Comparison of ENCODE assay signal across 14 mouse cellular contexts in the genomic region with DNA sequence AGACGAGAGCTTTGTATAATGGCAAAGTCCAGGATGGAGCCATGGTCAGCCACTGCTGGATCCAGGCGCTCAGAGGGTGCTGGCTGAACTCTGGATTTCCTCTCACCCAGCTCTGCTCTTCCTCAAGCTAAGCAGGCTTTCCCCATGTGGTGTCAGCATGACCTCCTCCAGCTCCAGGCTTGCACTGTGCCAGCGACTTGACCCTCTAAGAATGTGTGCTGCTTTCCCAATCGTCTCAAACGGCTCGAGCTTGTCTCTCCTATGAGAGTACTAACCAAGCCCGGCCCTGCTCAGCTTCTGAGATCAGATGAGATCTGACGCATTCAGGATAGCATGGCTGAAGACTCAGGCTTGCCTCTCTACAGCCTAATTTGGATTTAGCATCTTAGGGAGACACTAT.
A peak's percentile ranks its signal among the peaks of the same experiment; 100 is the strongest.
DNase-seq lines count a peak whose midpoint lies in the region; ATAC-seq and TF ChIP-seq lines count a peak whose summit lies in the region.
"Had no signal": no experiment of that assay in that cellular context is flagged by ENCODE, and none has a peak within 500 bp of the region (broad histone marks: within the 10 kb centered on the region; RNA-seq: fewer than 3 reads in every experiment).

No protein-coding gene starts in this region.

- no peak overlapping the region for H3K9ac ChIP-seq in lung, embryonic 14.5 days
- H3K9ac ChIP-seq in stomach, postnatal 0 days (ENCODE audit: low read length), result no peak overlapping the region
- H3K9ac ChIP-seq: forebrain, postnatal 0 days; heart, embryonic 15.5 days; liver, embryonic 12.5 days; midbrain, embryonic 13.5 days; neural tube, embryonic 15.5 days had no signal

- intact Hi-C loops in left cerebral cortex, postnatal 4 days (cut with DNase I), result loop anchor here (5.0 kb wide), 1 partner anchor 291 kb away; no protein-coding TSS in a partner anchor

- no peak overlapping the region for H3K4me3 ChIP-seq in embryonic facial prominence, embryonic 10.5 days
- H3K4me3 ChIP-seq in lung, embryonic 14.5 days (ENCODE audit: low read depth, low read length), result no peak overlapping the region
- H3K4me3 ChIP-seq in stomach, postnatal 0 days (ENCODE audit: low read depth, low read length), result no peak overlapping the region
- H3K4me3 ChIP-seq: heart, embryonic 15.5 days; liver, embryonic 12.5 days; midbrain, embryonic 13.5 days; neural tube, embryonic 15.5 days had no signal

- TF ChIP-seq EP300 in stomach, postnatal 0 days (optimal IDR thresholded peaks at IDR 0.05), result no peak

- H3K4me2 ChIP-seq in lung, embryonic 14.5 days, result no peak overlapping the region
- H3K4me2 ChIP-seq in stomach, postnatal 0 days (replicated peaks; ENCODE audit: low read depth), result no peak overlapping the region
- H3K4me2 ChIP-seq: heart, embryonic 15.5 days; liver, embryonic 12.5 days; midbrain, embryonic 13.5 days; neural tube, embryonic 15.5 days had no signal

- no peaks in the 10 kb centered on the region for H3K36me3 ChIP-seq in embryonic facial prominence, embryonic 10.5 days (replicated peaks)
- no peaks in the 10 kb centered on the region for H3K36me3 ChIP-seq in lung, embryonic 14.5 days (ENCODE audit: insufficient read depth)
- no peaks in the 10 kb centered on the region for H3K36me3 ChIP-seq in stomach, postnatal 0 days (ENCODE audit: control insufficient read depth, insufficient read depth, low read length)
- H3K36me3 ChIP-seq: heart, embryonic 15.5 days; liver, embryonic 12.5 days; midbrain, embryonic 13.5 days; neural tube, embryonic 15.5 days had no signal

- 61% methylated on average over 8 of the region's 8 CpGs for WGBS in embryonic facial prominence, embryonic 10.5 days
- WGBS in lung, embryonic 14.5 days, result 28% methylated on average over 8 of the region's 8 CpGs
- WGBS in stomach, postnatal 0 days, result 27% methylated on average over 8 of the region's 8 CpGs

- peak; percentile 69 for ATAC-seq in lung, embryonic 14.5 days (ENCODE audit: insufficient read depth)
- peak; percentile 64; the same call in 1 of the 2 replicates for ATAC-seq in stomach, postnatal 0 days (ENCODE audit: low FRiP score, low TSS enrichment)
- ATAC-seq in erythroid progenitor cell, adult 5-6 weeks (replicated peaks; ENCODE audit: low FRiP score, poor library complexity, severe bottlenecking), result no peak
- ATAC-seq: activated CD4-positive, CD25-positive, alpha-beta regulatory T cell, adult 4 months; liver, embryonic 12.5 days; midbrain, embryonic 13.5 days had no signal

- H3K9me3 ChIP-seq in embryonic facial prominence, embryonic 10.5 days, result no peaks in the 10 kb centered on the region
- H3K9me3 ChIP-seq in lung, embryonic 14.5 days (ENCODE audit: low read depth, low read length), result no peaks in the 10 kb centered on the region
- H3K9me3 ChIP-seq in stomach, postnatal 0 days (ENCODE audit: control insufficient read depth, low read length), result no peaks in the 10 kb centered on the region
- H3K9me3 ChIP-seq: heart, embryonic 15.5 days; liver, embryonic 12.5 days; midbrain, embryonic 13.5 days; neural tube, embryonic 15.5 days had no signal

- no peaks in the 10 kb centered on the region for H3K27me3 ChIP-seq in embryonic facial prominence, embryonic 10.5 days (replicated peaks; ENCODE audit: low read depth, poor library complexity, severe bottlenecking)
- H3K27me3 ChIP-seq in lung, embryonic 14.5 days (ENCODE audit: insufficient read depth, low read length), result no peaks in the 10 kb centered on the region
- no peaks in the 10 kb centered on the region for H3K27me3 ChIP-seq in stomach, postnatal 0 days (ENCODE audit: control insufficient read depth, insufficient read depth, low read length)
- H3K27me3 ChIP-seq: midbrain, embryonic 13.5 days; neural tube, embryonic 15.5 days had no signal

- TF ChIP-seq CTCF in lung, embryonic 14.5 days (IDR thresholded peaks at IDR 0.05; ENCODE audit: low read depth), result no peak
- no peak for TF ChIP-seq CTCF in stomach, postnatal 0 days (IDR thresholded peaks at IDR 0.05; ENCODE audit: low read depth)

- peak; percentile 3 for DNase-seq in kidney, adult 9 months
- no peak for DNase-seq in kidney, postnatal 14 days
- DNase-seq in embryonic facial prominence, embryonic 10.5 days (ENCODE audit: low spot score), result peak; percentile 28
- peak; percentile 53 for DNase-seq in lung, embryonic 14.5 days
- no peak for DNase-seq in stomach, postnatal 0 days (ENCODE audit: low spot score)
- DNase-seq in left cerebral cortex, postnatal 4 days, result no peak
- DNase-seq: layer of hippocampus, adult 9-11 months had no signal

- H3K27ac ChIP-seq in embryonic facial prominence, embryonic 10.5 days (replicated peaks), result no peak overlapping the region
- H3K27ac ChIP-seq in lung, embryonic 14.5 days (ENCODE audit: low read depth), result no peak overlapping the region
- H3K27ac ChIP-seq in stomach, postnatal 0 days (replicated peaks), result no peak overlapping the region; the same call in 1 of the 2 replicates
- H3K27ac ChIP-seq: heart, embryonic 15.5 days; liver, embryonic 12.5 days; midbrain, embryonic 13.5 days; neural tube, embryonic 15.5 days had no signal

- H3K4me1 ChIP-seq in embryonic facial prominence, embryonic 10.5 days, result peaks cover 18% of the 10 kb centered on the region
- H3K4me1 ChIP-seq in lung, embryonic 14.5 days (ENCODE audit: insufficient read depth), result peaks cover 3% of the 10 kb centered on the region; the same call in 1 of the 2 replicates
- H3K4me1 ChIP-seq in stomach, postnatal 0 days (replicated peaks; ENCODE audit: control insufficient read depth, insufficient read depth), result no peaks in the 10 kb centered on the region
- H3K4me1 ChIP-seq: heart, embryonic 15.5 days; liver, embryonic 12.5 days; midbrain, embryonic 13.5 days had no signal

Comparison
In these comparisons a context has a peak if more than half of its experiments do, and no peak if none do; other contexts are left out.
1. DNase-seq: peak in kidney, adult 9 months (single experiment), embryonic facial prominence, embryonic 10.5 days (single experiment) and lung, embryonic 14.5 days (single experiment); none in kidney, postnatal 14 days (single experiment), stomach, postnatal 0 days (single experiment) and left cerebral cortex, postnatal 4 days (single experiment).